Mouse (Mus musculus): ENCODE data around the gene Cacnb4. TPM values are rescaled to one million over a fixed set of nuclear protein-coding genes. Genes with fewer than 3 reads are reported as not detected.

Cacnb4 gene
- polyA plus RNA-seq, 1 experiment from 2014 or later, result 12.7 TPM

GRCm38 (mm10) chr2:52422871-52423610, 253.6 kb downstream of the Cacnb4 start:
- H3K4me2 ChIP-seq (replicated peaks), result peak overlapping the region; percentile 52
- peak overlapping the region; percentile 100 for H3K4me3 ChIP-seq
- ATAC-seq (replicated peaks), result no peak
- H3K9me3 ChIP-seq, result no peaks in the 10 kb centered on the region
- peaks cover 34% of the 10 kb centered on the region for H3K4me1 ChIP-seq
- H3K27me3 ChIP-seq, result no peaks in the 10 kb centered on the region
- WGBS, result 40% methylated on average over 8 of the region's 8 CpGs
- no peaks in the 10 kb centered on the region for H3K36me3 ChIP-seq
- no peak overlapping the region for H3K27ac ChIP-seq (replicated peaks)
- peak overlapping the region; percentile 91 for H3K9ac ChIP-seq (replicated peaks)

GRCm38 (mm10) chr2:52421197-52421596, 255.4 kb downstream of the Cacnb4 start:
- Histone ChIP-seq H3K9me3 (no peaks in the 10 kb centered on the region), H3K4me1 (peaks cover 34% of the 10 kb centered on the region), H3K36me3 (peaks cover 5% of the 10 kb centered on the region; the same call in 1 of the 2 replicates), H3K27ac (replicated peaks) (no peak overlapping the region), H3K4me2 (replicated peaks) (no peak overlapping the region), H3K27me3 (no peaks in the 10 kb centered on the region), H3K4me3 (no peak overlapping the region), H3K9ac (replicated peaks) (no peak overlapping the region)
- 54% methylated on average over 6 of the region's 6 CpGs for WGBS
- no peak for ATAC-seq (replicated peaks)

- Histone ChIP-seq H3K4me1 (peaks cover 28% of the 10 kb centered on the region), H3K27me3 (no peaks in the 10 kb centered on the region), H3K4me3 (no peak overlapping the region), H3K4me2 (replicated peaks) (no peak overlapping the region), H3K9me3 (no peaks in the 10 kb centered on the region), H3K9ac (replicated peaks) (no peak overlapping the region), H3K36me3 (peaks cover 16% of the 10 kb centered on the region), H3K27ac (replicated peaks) (no peak overlapping the region)
- WGBS, result 95% methylated on average over 7 of the region's 7 CpGs
- ATAC-seq (replicated peaks), result no peak
Measured at GRCm38 (mm10) chr2:52420001-52420710, 256.5 kb downstream of the Cacnb4 start.

- Histone ChIP-seq H3K4me2 (replicated peaks) (no peak overlapping the region), H3K27ac (replicated peaks) (no peak overlapping the region), H3K36me3 (peaks cover 18% of the 10 kb centered on the region), H3K4me3 (no peak overlapping the region), H3K27me3 (no peaks in the 10 kb centered on the region), H3K9ac (replicated peaks) (no peak overlapping the region), H3K4me1 (peaks cover 28% of the 10 kb centered on the region), H3K9me3 (no peaks in the 10 kb centered on the region)
- 88% methylated on average over 6 of the region's 6 CpGs for WGBS
- no peak for ATAC-seq (replicated peaks)
Measured at GRCm38 (mm10) chr2:52419295-52419694, 257.3 kb downstream of the Cacnb4 start.

GRCm38 (mm10) chr2:52412524-52413037, 264.1 kb downstream of the Cacnb4 start:
- WGBS, result 99% methylated on average over 5 of the region's 5 CpGs
- no peak overlapping the region for H3K27ac ChIP-seq (replicated peaks)
- ATAC-seq (replicated peaks), result no peak

GRCm38 (mm10) chr2:52406480-52406879, 270.2 kb downstream of the Cacnb4 start:
- no peak for ATAC-seq (replicated peaks)
- Histone ChIP-seq H3K36me3 (peaks cover 76% of the 10 kb centered on the region), H3K27me3 (no peaks in the 10 kb centered on the region), H3K9ac (replicated peaks) (no peak overlapping the region), H3K4me3 (no peak overlapping the region), H3K9me3 (peaks cover 21% of the 10 kb centered on the region), H3K4me1 (no peaks in the 10 kb centered on the region), H3K27ac (replicated peaks) (no peak overlapping the region), H3K4me2 (replicated peaks) (no peak overlapping the region)
- 95% methylated on average over 1 of the region's 1 CpGs for WGBS

More at GRCm38 (mm10) chr2:52412524-52413037, 264.1 kb downstream of the Cacnb4 start:
- Histone ChIP-seq H3K4me3 (no peak overlapping the region), H3K9ac (replicated peaks) (no peak overlapping the region), H3K27me3 (no peaks in the 10 kb centered on the region), H3K4me2 (replicated peaks) (no peak overlapping the region), H3K4me1 (no peaks in the 10 kb centered on the region), H3K9me3 (peaks cover 24% of the 10 kb centered on the region), H3K36me3 (peaks cover 73% of the 10 kb centered on the region)

GRCm38 (mm10) chr2:52405238-52405637, 271.4 kb downstream of the Cacnb4 start:
- no peak overlapping the region for H3K4me3 ChIP-seq
- no peaks in the 10 kb centered on the region for H3K27me3 ChIP-seq
- no peak overlapping the region for H3K9ac ChIP-seq (replicated peaks)
- no peak overlapping the region for H3K4me2 ChIP-seq (replicated peaks)
- H3K4me1 ChIP-seq, result no peaks in the 10 kb centered on the region
- WGBS, result 98% methylated on average over 5 of the region's 5 CpGs
- H3K36me3 ChIP-seq, result peaks cover 65% of the 10 kb centered on the region
- peaks cover 10% of the 10 kb centered on the region for H3K9me3 ChIP-seq
- no peak overlapping the region for H3K27ac ChIP-seq (replicated peaks)
- no peak for ATAC-seq (replicated peaks)

- no peaks in the 10 kb centered on the region for H3K9me3 ChIP-seq
- H3K9ac ChIP-seq (replicated peaks), result no peak overlapping the region
- no peak overlapping the region for H3K27ac ChIP-seq (replicated peaks)
- H3K4me2 ChIP-seq (replicated peaks), result no peak overlapping the region
- H3K27me3 ChIP-seq, result no peaks in the 10 kb centered on the region
- no peak for ATAC-seq (replicated peaks)
- WGBS, result 91% methylated on average over 5 of the region's 5 CpGs
- H3K36me3 ChIP-seq, result no peaks in the 10 kb centered on the region
- no peak overlapping the region for H3K4me3 ChIP-seq
- H3K4me1 ChIP-seq, result no peaks in the 10 kb centered on the region
Measured at GRCm38 (mm10) chr2:52394529-52394928, 282.1 kb downstream of the Cacnb4 start.

GRCm38 (mm10) chr2:52390415-52390975, 286.1 kb downstream of the Cacnb4 start:
- H3K27ac ChIP-seq (replicated peaks), result no peak overlapping the region
- WGBS, result 72% methylated on average over 2 of the region's 2 CpGs
- no peaks in the 10 kb centered on the region for H3K9me3 ChIP-seq
- H3K36me3 ChIP-seq, result no peaks in the 10 kb centered on the region
- H3K4me1 ChIP-seq, result no peaks in the 10 kb centered on the region
- ATAC-seq (replicated peaks), result no peak
- no peak overlapping the region for H3K4me3 ChIP-seq
- no peak overlapping the region for H3K9ac ChIP-seq (replicated peaks)
- H3K27me3 ChIP-seq, result no peaks in the 10 kb centered on the region
- H3K4me2 ChIP-seq (replicated peaks), result no peak overlapping the region

GRCm38 (mm10) chr2:52389975-52390374, 286.7 kb downstream of the Cacnb4 start:
- no peak for ATAC-seq (replicated peaks)
- Histone ChIP-seq H3K4me1 (no peaks in the 10 kb centered on the region), H3K27ac (replicated peaks) (no peak overlapping the region), H3K9me3 (no peaks in the 10 kb centered on the region), H3K36me3 (no peaks in the 10 kb centered on the region), H3K4me3 (no peak overlapping the region), H3K4me2 (replicated peaks) (no peak overlapping the region), H3K27me3 (no peaks in the 10 kb centered on the region), H3K9ac (replicated peaks) (no peak overlapping the region)
- WGBS, result 74% methylated on average over 3 of the region's 3 CpGs

- ATAC-seq (replicated peaks), result no peak
- no peaks in the 10 kb centered on the region for H3K9me3 ChIP-seq
- no peak overlapping the region for H3K27ac ChIP-seq (replicated peaks)
- 92% methylated on average over 6 of the region's 6 CpGs for WGBS
- no peak overlapping the region for H3K9ac ChIP-seq (replicated peaks)
- no peak overlapping the region for H3K4me3 ChIP-seq
- no peaks in the 10 kb centered on the region for H3K36me3 ChIP-seq
- H3K4me2 ChIP-seq (replicated peaks), result no peak overlapping the region
- no peaks in the 10 kb centered on the region for H3K27me3 ChIP-seq
- H3K4me1 ChIP-seq, result no peaks in the 10 kb centered on the region
Measured at GRCm38 (mm10) chr2:52386451-52386850, 290.2 kb downstream of the Cacnb4 start.

GRCm38 (mm10) chr2:52386037-52386436, 290.6 kb downstream of the Cacnb4 start:
- ATAC-seq (replicated peaks), result no peak
- no peaks in the 10 kb centered on the region for H3K9me3 ChIP-seq
- H3K4me2 ChIP-seq (replicated peaks), result no peak overlapping the region
- H3K4me3 ChIP-seq, result no peak overlapping the region
- no peaks in the 10 kb centered on the region for H3K4me1 ChIP-seq
- WGBS, result 73% methylated on average over 7 of the region's 7 CpGs
- no peaks in the 10 kb centered on the region for H3K36me3 ChIP-seq
- no peaks in the 10 kb centered on the region for H3K27me3 ChIP-seq
- H3K9ac ChIP-seq (replicated peaks), result no peak overlapping the region
- no peak overlapping the region for H3K27ac ChIP-seq (replicated peaks)

All from forebrain, embryonic 15.5 days (tissue).